Mouse (Mus musculus): ENCODE data around the gene Dmp1. TPM values are rescaled to one million over a fixed set of nuclear protein-coding genes. Genes with fewer than 3 reads are reported as not detected.

Dmp1 gene
- polyA plus RNA-seq, 1 experiment: not detected

- Histone ChIP-seq H3K27ac (ENCODE audit: control insufficient read depth, insufficient read depth, low read depth, low read length) (no peak overlapping the region), H3K4me3 (ENCODE audit: control insufficient read depth, low read depth, low read length) (no peak overlapping the region), H3K4me1 (ENCODE audit: control insufficient read depth, insufficient read depth, low read length) (no peaks in the 10 kb centered on the region), H3K27me3 (ENCODE audit: control insufficient read depth, insufficient read depth, low read length) (no peaks in the 10 kb centered on the region), H3K36me3 (ENCODE audit: control insufficient read depth, insufficient read depth, low read length) (no peaks in the 10 kb centered on the region)
- TF ChIP-seq POLR2A (IDR thresholded peaks at IDR 0.05; ENCODE audit: control insufficient read depth, low read depth, low read length) (no peak), CTCF (IDR thresholded peaks at IDR 0.05; ENCODE audit: control insufficient read depth, insufficient read depth, insufficient replicate concordance, low read depth, low read length) (no peak)
These were observed 21.9 kb downstream of the Dmp1 start for GRCm38 (mm10) chr5:104224299-104224698.

GRCm38 (mm10) chr5:104224750-104225149 is 22.3 kb downstream of the Dmp1 start:
- no peak overlapping the region for H3K27ac ChIP-seq (ENCODE audit: control insufficient read depth, insufficient read depth, low read depth, low read length)
- H3K36me3 ChIP-seq (ENCODE audit: control insufficient read depth, insufficient read depth, low read length): no peaks in the 10 kb centered on the region
- TF ChIP-seq CTCF (IDR thresholded peaks at IDR 0.05; ENCODE audit: control insufficient read depth, insufficient read depth, insufficient replicate concordance, low read depth, low read length) (no peak), POLR2A (IDR thresholded peaks at IDR 0.05; ENCODE audit: control insufficient read depth, low read depth, low read length) (no peak)
- no peaks in the 10 kb centered on the region for H3K27me3 ChIP-seq (ENCODE audit: control insufficient read depth, insufficient read depth, low read length)
- no peak overlapping the region for H3K4me3 ChIP-seq (ENCODE audit: control insufficient read depth, low read depth, low read length)
- no peaks in the 10 kb centered on the region for H3K4me1 ChIP-seq (ENCODE audit: control insufficient read depth, insufficient read depth, low read length)

- no peaks in the 10 kb centered on the region for H3K36me3 ChIP-seq (ENCODE audit: control insufficient read depth, insufficient read depth, low read length)
- H3K27ac ChIP-seq (ENCODE audit: control insufficient read depth, insufficient read depth, low read depth, low read length): no peak overlapping the region
- TF ChIP-seq POLR2A (IDR thresholded peaks at IDR 0.05; ENCODE audit: control insufficient read depth, low read depth, low read length) (no peak), CTCF (IDR thresholded peaks at IDR 0.05; ENCODE audit: control insufficient read depth, insufficient read depth, insufficient replicate concordance, low read depth, low read length) (no peak)
- H3K4me1 ChIP-seq (ENCODE audit: control insufficient read depth, insufficient read depth, low read length): no peaks in the 10 kb centered on the region
- no peaks in the 10 kb centered on the region for H3K27me3 ChIP-seq (ENCODE audit: control insufficient read depth, insufficient read depth, low read length)
- H3K4me3 ChIP-seq (ENCODE audit: control insufficient read depth, low read depth, low read length): no peak overlapping the region
These were observed 26.1 kb downstream of the Dmp1 start for GRCm38 (mm10) chr5:104228497-104228896.

- no peak overlapping the region for H3K27ac ChIP-seq (ENCODE audit: control insufficient read depth, insufficient read depth, low read depth, low read length)
- H3K4me1 ChIP-seq (ENCODE audit: control insufficient read depth, insufficient read depth, low read length): no peaks in the 10 kb centered on the region
- TF ChIP-seq POLR2A (IDR thresholded peaks at IDR 0.05; ENCODE audit: control insufficient read depth, low read depth, low read length) (no peak), CTCF (IDR thresholded peaks at IDR 0.05; ENCODE audit: control insufficient read depth, insufficient read depth, insufficient replicate concordance, low read depth, low read length) (no peak)
These were observed 34.3 kb downstream of the Dmp1 start for GRCm38 (mm10) chr5:104236741-104237140.

GRCm38 (mm10) chr5:104239674-104240378 is 37.4 kb downstream of the Dmp1 start:
- no peak overlapping the region for H3K4me3 ChIP-seq (ENCODE audit: control insufficient read depth, low read depth, low read length)
- peak overlapping the region; percentile 64 for H3K27ac ChIP-seq (ENCODE audit: control insufficient read depth, insufficient read depth, low read depth, low read length)
- no peaks in the 10 kb centered on the region for H3K27me3 ChIP-seq (ENCODE audit: control insufficient read depth, insufficient read depth, low read length)
- no peaks in the 10 kb centered on the region for H3K36me3 ChIP-seq (ENCODE audit: control insufficient read depth, insufficient read depth, low read length)
- TF ChIP-seq CTCF (IDR thresholded peaks at IDR 0.05; ENCODE audit: control insufficient read depth, insufficient read depth, insufficient replicate concordance, low read depth, low read length) (no peak), POLR2A (IDR thresholded peaks at IDR 0.05; ENCODE audit: control insufficient read depth, low read depth, low read length) (no peak)
- no peaks in the 10 kb centered on the region for H3K4me1 ChIP-seq (ENCODE audit: control insufficient read depth, insufficient read depth, low read length)

More at GRCm38 (mm10) chr5:104236741-104237140, 34.3 kb downstream of the Dmp1 start:
- Histone ChIP-seq H3K27me3 (ENCODE audit: control insufficient read depth, insufficient read depth, low read length) (no peaks in the 10 kb centered on the region), H3K36me3 (ENCODE audit: control insufficient read depth, insufficient read depth, low read length) (no peaks in the 10 kb centered on the region), H3K4me3 (ENCODE audit: control insufficient read depth, low read depth, low read length) (no peak overlapping the region)

GRCm38 (mm10) chr5:104244261-104244660 is 41.8 kb downstream of the Dmp1 start:
- Histone ChIP-seq H3K36me3 (ENCODE audit: control insufficient read depth, insufficient read depth, low read length) (no peaks in the 10 kb centered on the region), H3K4me1 (ENCODE audit: control insufficient read depth, insufficient read depth, low read length) (no peaks in the 10 kb centered on the region), H3K4me3 (ENCODE audit: control insufficient read depth, low read depth, low read length) (no peak overlapping the region), H3K27me3 (ENCODE audit: control insufficient read depth, insufficient read depth, low read length) (no peaks in the 10 kb centered on the region), H3K27ac (ENCODE audit: control insufficient read depth, insufficient read depth, low read depth, low read length) (no peak overlapping the region)
- TF ChIP-seq POLR2A (IDR thresholded peaks at IDR 0.05; ENCODE audit: control insufficient read depth, low read depth, low read length) (no peak), CTCF (IDR thresholded peaks at IDR 0.05; ENCODE audit: control insufficient read depth, insufficient read depth, insufficient replicate concordance, low read depth, low read length) (no peak)

- H3K27me3 ChIP-seq (ENCODE audit: control insufficient read depth, insufficient read depth, low read length): no peaks in the 10 kb centered on the region
- no peak overlapping the region for H3K27ac ChIP-seq (ENCODE audit: control insufficient read depth, insufficient read depth, low read depth, low read length)
- H3K4me1 ChIP-seq (ENCODE audit: control insufficient read depth, insufficient read depth, low read length): no peaks in the 10 kb centered on the region
- no peaks in the 10 kb centered on the region for H3K36me3 ChIP-seq (ENCODE audit: control insufficient read depth, insufficient read depth, low read length)
- no peak for TF ChIP-seq CTCF (IDR thresholded peaks at IDR 0.05; ENCODE audit: control insufficient read depth, insufficient read depth, insufficient replicate concordance, low read depth, low read length)
- TF ChIP-seq POLR2A (IDR thresholded peaks at IDR 0.05; ENCODE audit: control insufficient read depth, low read depth, low read length): no peak
- H3K4me3 ChIP-seq (ENCODE audit: control insufficient read depth, low read depth, low read length): no peak overlapping the region
These were observed 49.4 kb downstream of the Dmp1 start for GRCm38 (mm10) chr5:104251811-104252210.
